Mouse (Mus musculus): ENCODE data around the gene Usp2.

DNA sequence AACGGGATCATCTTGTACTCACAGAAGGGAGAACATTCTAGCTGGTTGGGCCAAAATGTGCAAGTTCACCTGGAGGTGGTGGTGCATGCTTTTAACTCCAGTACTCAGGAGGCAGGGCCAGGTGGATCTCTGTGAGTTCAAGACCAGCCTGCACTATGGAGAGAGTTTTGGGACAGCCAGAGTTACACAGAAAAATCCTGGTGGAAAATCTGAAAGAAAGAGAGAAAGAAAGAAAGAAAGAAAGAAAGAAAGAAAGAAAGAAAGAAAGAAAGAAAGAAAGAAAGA, 24.5 kb upstream of the Usp2 start:
- no peak for TF ChIP-seq POLR2A (IDR thresholded peaks at IDR 0.05; ENCODE audit: extremely low read depth, insufficient read depth, low read length)
- no peak for TF ChIP-seq CTCF (IDR thresholded peaks at IDR 0.05; ENCODE audit: extremely low read depth, insufficient read depth, low read length)
